Comparison of ENCODE assay signal across 9 mouse cellular contexts in the genomic region with DNA sequence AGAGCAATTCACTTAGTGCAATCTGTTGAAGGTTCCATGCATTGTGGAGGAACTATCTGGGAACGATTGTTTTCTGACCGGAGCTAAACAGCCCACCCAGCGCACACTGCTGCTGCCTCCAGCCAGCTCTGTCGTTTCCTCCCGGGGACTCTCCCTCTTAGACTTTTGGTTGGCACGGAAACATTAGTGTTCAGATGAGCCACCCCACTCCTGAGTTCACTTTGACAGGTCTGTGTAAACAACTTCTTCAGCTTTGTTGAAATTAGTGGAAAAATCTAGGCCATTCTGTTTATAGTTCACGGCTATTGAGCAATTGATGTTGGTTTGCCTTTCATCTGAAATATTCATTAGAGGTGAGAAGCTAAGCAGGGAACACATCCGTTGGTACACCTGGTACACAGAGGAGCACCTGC. TPM values are rescaled to one million over a fixed set of nuclear protein-coding genes. Genes with fewer than 3 reads are reported as not detected.
DNase-seq lines count a peak whose midpoint lies in the region; ATAC-seq lines count a peak whose summit lies in the region.
"Had no signal": no experiment of that assay in that cellular context is flagged by ENCODE, and none has a peak within 500 bp of the region (broad histone marks: within the 10 kb centered on the region; RNA-seq: fewer than 3 reads in every experiment).

No protein-coding gene starts in this region.

- no peak overlapping the region for H3K4me2 ChIP-seq in forebrain, embryonic 15.5 days (replicated peaks)

- H3K4me3 ChIP-seq in forebrain, embryonic 15.5 days: no peak overlapping the region
- H3K4me3 ChIP-seq in forebrain, embryonic 10.5 days: no peak overlapping the region

- no peak overlapping the region for H3K9ac ChIP-seq in forebrain, embryonic 15.5 days (replicated peaks)

- no peaks in the 10 kb centered on the region for H3K27me3 ChIP-seq in forebrain, embryonic 15.5 days
- H3K27me3 ChIP-seq in forebrain, embryonic 10.5 days (ENCODE audit: poor library complexity, severe bottlenecking): no peaks in the 10 kb centered on the region

- H3K4me1 ChIP-seq in forebrain, embryonic 15.5 days: peaks cover 27% of the 10 kb centered on the region
- H3K4me1 ChIP-seq in forebrain, embryonic 10.5 days: peaks cover 38% of the 10 kb centered on the region

- H3K9me3 ChIP-seq in forebrain, embryonic 15.5 days: no peaks in the 10 kb centered on the region
- peaks cover 3% of the 10 kb centered on the region; the same call in 1 of the 2 replicates for H3K9me3 ChIP-seq in forebrain, embryonic 10.5 days

- H3K27ac ChIP-seq in forebrain, embryonic 15.5 days (replicated peaks): peak overlapping the region; percentile 51
- H3K27ac ChIP-seq in forebrain, embryonic 10.5 days: no peak overlapping the region

- DNase-seq in forebrain, embryonic 10.5 days (ENCODE audit: extremely low spot score, low spot score): no peak
- peak; percentile 40 for DNase-seq in adrenal gland, postnatal 14 days
- peak; percentile 14 to 46 for DNase-seq in kidney, adult 8-10 months
- DNase-seq in lung, postnatal 36 days: peak; percentile 79
- DNase-seq in cerebellum, adult 11 months: no peak
- DNase-seq in right cerebral cortex, postnatal 4 days: no peak
- DNase-seq in thymus, postnatal 14 days: no peak

- WGBS in forebrain, embryonic 15.5 days: 17% methylated on average over 8 of the region's 8 CpGs
- WGBS in forebrain, embryonic 10.5 days: 64% methylated on average over 8 of the region's 8 CpGs

- ATAC-seq in forebrain, embryonic 15.5 days (replicated peaks): 0 out of 2 replicates have a peak, but pooled peaks have one; percentile 29

- H3K36me3 ChIP-seq in forebrain, embryonic 15.5 days: no peaks in the 10 kb centered on the region
- H3K36me3 ChIP-seq in forebrain, embryonic 10.5 days (replicated peaks): no peaks in the 10 kb centered on the region

RNA-seq across cellular contexts. Expression of gene Limch1, which starts 53.0 kb away (rescaled TPM):
- polyA plus RNA-seq in forebrain, embryonic 15.5 days (2015; fragmentation: Nextera tagmentation; extraction: Ambion mirVana): 84.3 and 85.1 TPM in 2 replicates
- polyA plus RNA-seq in forebrain, embryonic 10.5 days (2016; fragmentation: Nextera tagmentation; extraction: Ambion mirVana): 26.6 and 28.3 TPM in 2 replicates
- 90.6 and 96.8 TPM in 2 replicates for total RNA-seq in adrenal gland, postnatal 14 days (2021)
- polyA plus RNA-seq: C2C12 had no signal

Comparison
In these comparisons a context has a peak if more than half of its experiments do, and no peak if none do; other contexts are left out.
1. DNase-seq: peak in adrenal gland, postnatal 14 days (single experiment), kidney, adult 8-10 months (2 of 2) and lung, postnatal 36 days (single experiment); none in forebrain, embryonic 10.5 days (single experiment), cerebellum, adult 11 months (single experiment), right cerebral cortex, postnatal 4 days (single experiment) and thymus, postnatal 14 days (single experiment).